Mouse (Mus musculus) kidney, postnatal 10 days (tissue): ENCODE measurements at regions not wholly inside any gene's neighbourhood (a gene's known extent, or its start where the extent isn't known, plus 50 kb on each side); places are given as distances from the start of the nearest gene placed in this dataset.
A peak's percentile ranks its signal among the peaks of the same experiment; 100 is the strongest.

ENCODE experiments used
- DNase-seq: peaks from one replicate; pipeline ENCODE4 v3.0.0; 2021; ENCODE audit warnings: mixed read lengths

- no peak for DNase-seq
These were observed 763.5 kb upstream of the Car8 start for GRCm38 (mm10) chr4:9002380-9002779.

- no peak for DNase-seq
These were observed 759.8 kb upstream of the Car8 start for GRCm38 (mm10) chr4:8998606-8999005.

GRCm38 (mm10) chr4:8992171-8992570 is 753.3 kb upstream of the Car8 start:
- no peak for DNase-seq

- DNase-seq: no peak
These were observed 751.7 kb upstream of the Car8 start for GRCm38 (mm10) chr4:8990551-8990950.

GRCm38 (mm10) chr4:8989614-8990013 is 750.8 kb upstream of the Car8 start:
- no peak for DNase-seq

- no peak for DNase-seq
These were observed 750.3 kb upstream of the Car8 start for GRCm38 (mm10) chr4:8989110-8989509.

GRCm38 (mm10) chr4:8988345-8988733 is 749.5 kb upstream of the Car8 start:
- peak; percentile 10 for DNase-seq

GRCm38 (mm10) chr4:8987544-8988344 is 748.9 kb upstream of the Car8 start:
- no peak for DNase-seq

GRCm38 (mm10) chr4:8986394-8987091 is 747.7 kb upstream of the Car8 start:
- no peak for DNase-seq

GRCm38 (mm10) chr4:8984059-8984606 is 745.3 kb upstream of the Car8 start:
- DNase-seq: no peak

- no peak for DNase-seq
These were observed 740.1 kb upstream of the Car8 start for GRCm38 (mm10) chr4:8978949-8979348.

- no peak for DNase-seq
These were observed 731.2 kb upstream of the Car8 start for GRCm38 (mm10) chr4:8969951-8970455.

GRCm38 (mm10) chr4:8968741-8969140 is 729.9 kb upstream of the Car8 start:
- DNase-seq: peak; percentile 69

GRCm38 (mm10) chr4:8967986-8968385 is 729.1 kb upstream of the Car8 start:
- no peak for DNase-seq

GRCm38 (mm10) chr4:8965563-8965962 is 726.7 kb upstream of the Car8 start:
- no peak for DNase-seq

- no peak for DNase-seq
These were observed 724.2 kb upstream of the Car8 start for GRCm38 (mm10) chr4:8962959-8963572.

GRCm38 (mm10) chr4:8961851-8962250 is 723.0 kb upstream of the Car8 start:
- no peak for DNase-seq

- peak; percentile 34 for DNase-seq
These were observed 718.9 kb upstream of the Car8 start for GRCm38 (mm10) chr4:8957771-8958170.

- no peak for DNase-seq
These were observed 718.1 kb upstream of the Car8 start for GRCm38 (mm10) chr4:8957023-8957343.

- no peak for DNase-seq
These were observed 717.6 kb upstream of the Car8 start for GRCm38 (mm10) chr4:8956312-8957022.

GRCm38 (mm10) chr4:8955306-8955705 is 716.5 kb upstream of the Car8 start:
- DNase-seq: no peak

GRCm38 (mm10) chr4:8954356-8954914 is 715.6 kb upstream of the Car8 start:
- DNase-seq: peak; percentile 50

- DNase-seq: no peak
These were observed 714.3 kb upstream of the Car8 start for GRCm38 (mm10) chr4:8953181-8953580.
